Mouse (Mus musculus): ENCODE data around the gene Sik1.

Gene Sik1

DNA sequence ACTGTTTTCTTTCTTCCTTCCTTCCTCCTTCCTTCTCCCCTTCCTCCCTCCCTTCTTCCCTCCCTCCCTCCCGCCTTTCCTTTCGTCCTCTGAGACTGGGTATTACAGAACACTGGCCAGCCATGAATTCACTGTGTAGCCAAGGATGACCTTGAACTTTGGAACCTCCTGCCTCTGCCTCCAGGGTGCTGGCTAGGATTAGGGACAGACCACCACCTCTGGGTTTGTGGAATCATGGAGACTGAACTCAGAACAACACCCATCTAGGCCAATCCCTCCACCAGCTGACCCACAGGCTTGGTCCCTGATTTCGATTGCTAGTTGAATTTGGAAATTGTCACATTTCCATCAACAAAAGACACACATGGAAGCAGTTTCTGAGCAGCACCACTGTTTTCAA lies 49.1 kb downstream of the Sik1 start:
- no peak for DNase-seq (ENCODE audit: low spot score)

DNA sequence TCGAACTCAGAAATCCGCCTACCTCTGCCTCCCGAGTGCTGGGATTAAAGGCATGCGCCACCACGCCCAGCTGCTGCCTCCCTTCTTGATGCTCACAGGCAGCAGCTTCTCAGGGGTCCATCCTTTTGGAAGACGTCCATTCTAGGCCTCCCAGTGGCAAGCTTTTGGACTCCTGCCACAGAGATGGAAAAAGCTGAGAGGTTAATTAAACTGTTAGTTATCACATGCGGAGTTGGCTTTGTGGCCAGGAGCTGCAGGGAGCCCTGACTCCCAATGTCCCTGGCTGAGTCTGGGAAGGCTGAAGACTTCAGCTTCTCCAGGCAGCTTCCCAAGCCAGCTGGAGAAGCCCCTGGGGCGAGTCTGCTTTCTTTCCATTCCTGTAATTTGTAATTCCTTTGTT lies 49.6 kb downstream of the Sik1 start:
- no peak for DNase-seq (ENCODE audit: low spot score)

DNA sequence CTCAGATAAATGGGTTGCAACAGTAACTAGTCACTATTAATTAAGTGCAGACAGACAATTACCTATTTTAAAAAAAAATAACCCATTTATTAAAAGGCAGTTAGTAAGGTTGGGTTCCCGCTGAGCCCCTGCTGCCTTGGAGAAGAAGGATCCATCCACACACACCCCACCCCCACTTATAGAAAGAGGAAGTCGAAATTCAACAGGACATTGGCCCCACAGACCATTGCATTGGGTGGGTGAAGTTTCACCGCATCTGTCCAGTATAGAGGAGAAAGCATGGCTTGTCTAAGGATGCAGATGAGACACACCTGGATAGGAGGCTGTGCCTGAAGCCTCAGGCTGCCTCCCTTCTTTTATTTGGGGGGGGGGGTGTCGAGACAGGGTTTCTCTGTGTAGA lies 50.0 kb downstream of the Sik1 start:
- no peak for DNase-seq (ENCODE audit: low spot score)

DNA sequence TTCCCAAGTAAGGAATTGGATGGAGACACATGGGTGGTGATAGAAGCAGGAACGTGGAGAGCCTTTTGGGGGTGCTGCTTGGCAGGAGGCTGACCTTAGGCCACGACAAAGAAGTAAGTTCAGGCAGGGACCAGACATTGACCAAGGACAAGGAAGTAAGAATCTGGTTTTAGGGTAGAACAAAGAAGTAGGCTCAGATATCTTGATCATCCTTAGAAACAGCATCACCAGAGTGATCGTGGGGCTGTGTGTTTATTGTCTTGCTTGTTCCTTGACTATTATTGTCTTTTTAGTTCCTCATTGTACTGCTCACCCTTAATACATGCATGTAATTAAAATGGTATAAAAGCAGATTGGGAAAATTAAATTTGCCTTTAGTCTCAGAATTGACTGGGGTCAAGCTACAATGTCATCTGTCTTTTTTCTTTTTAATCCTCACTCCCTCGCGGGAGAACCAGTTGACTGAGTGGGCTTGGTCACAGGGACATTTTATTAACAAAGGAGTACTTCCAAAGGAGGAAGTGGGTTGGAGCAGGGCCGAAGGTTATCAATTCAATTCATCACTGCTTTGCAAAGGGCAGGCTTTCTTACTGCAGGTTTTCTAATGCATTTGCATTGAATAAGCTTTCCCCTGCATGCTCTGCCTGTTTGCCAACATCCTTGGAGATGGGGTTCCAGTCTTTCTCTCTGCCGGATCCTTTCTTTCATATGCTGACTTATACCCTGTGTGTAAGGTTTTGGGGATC lies 53.2 kb downstream of the Sik1 start:
- no peak for DNase-seq (ENCODE audit: low spot score)

DNA sequence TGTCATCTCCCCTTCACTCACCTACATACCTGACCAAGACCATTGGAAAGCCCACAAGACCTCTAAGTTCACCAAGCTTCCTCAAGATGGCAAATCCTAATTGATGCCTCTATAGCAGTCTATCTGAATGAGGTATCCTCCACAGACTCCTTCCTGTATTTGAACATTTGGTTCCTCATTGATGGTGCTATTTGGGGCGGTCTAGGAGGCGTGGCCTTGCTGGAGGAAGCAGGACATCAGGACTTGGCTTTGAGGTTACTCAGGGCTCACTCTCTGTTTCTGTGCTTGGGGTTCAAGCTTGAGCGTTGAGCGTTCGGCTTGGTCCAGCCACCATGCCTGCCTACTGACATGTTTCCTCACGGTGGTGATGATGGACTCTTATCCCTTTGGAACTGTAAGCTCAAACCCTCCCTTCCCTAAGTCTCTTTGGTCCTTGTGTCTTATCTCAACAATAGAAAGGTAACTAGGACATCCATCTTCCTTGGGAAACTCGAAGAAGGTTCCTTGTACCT lies 54.7 kb downstream of the Sik1 start:
- DNase-seq (ENCODE audit: low spot score): no peak

DNA sequence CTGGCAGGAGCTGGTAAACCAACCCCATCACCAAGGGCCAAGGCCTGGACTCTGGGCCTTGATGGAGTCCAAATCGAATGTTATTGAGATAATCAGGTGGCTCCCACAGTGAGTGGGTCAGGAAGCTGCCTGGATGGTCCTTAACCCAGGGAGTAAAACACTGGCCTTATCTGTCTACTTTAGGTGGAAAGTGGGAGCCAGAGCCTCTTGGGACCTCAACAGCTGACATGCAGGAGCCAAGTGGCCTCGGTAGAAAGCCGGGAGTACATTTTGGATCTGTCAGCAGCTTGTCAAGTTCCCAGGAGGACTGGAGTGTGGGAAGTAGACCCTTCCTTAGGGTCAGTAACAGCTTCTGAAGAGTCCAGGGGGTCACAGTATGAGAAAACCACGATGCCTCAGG lies 59.7 kb downstream of the Sik1 start:
- DNase-seq (ENCODE audit: low spot score): no peak

Measured in ovary, adult 18-20 months (tissue).